In the genomic region with DNA sequence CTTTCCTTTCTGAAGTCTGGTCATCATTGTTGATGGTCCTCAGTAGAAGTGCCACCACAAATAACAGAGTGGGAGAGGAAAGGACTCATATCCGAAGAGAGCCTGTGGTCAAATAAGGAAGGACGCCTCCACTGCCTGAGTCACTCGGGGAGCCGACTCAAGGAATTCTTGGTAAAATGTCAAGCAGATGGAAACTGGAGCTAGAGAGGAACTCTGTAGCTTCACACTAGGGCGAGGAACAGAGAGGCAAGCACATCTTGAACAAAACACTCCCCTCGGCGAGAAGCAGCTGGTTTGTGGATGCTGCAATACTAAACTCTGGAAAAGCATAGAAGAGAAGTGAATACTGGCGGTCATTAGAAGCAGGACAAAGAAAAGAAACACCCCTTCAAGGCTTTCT, we compare ENCODE assay signal across 17 mouse cellular contexts.
DNase-seq lines count a peak whose midpoint lies in the region; ATAC-seq lines count a peak whose summit lies in the region.
"Had no signal": no experiment of that assay in that cellular context is flagged by ENCODE, and none has a peak within 500 bp of the region (broad histone marks: within the 10 kb centered on the region; RNA-seq: fewer than 3 reads in every experiment).

No protein-coding gene starts in this region.

- H3K4me1 ChIP-seq in heart, embryonic 11.5 days (ENCODE audit: control insufficient read depth, insufficient read depth, low read length) = no peaks in the 10 kb centered on the region
- no peaks in the 10 kb centered on the region for H3K4me1 ChIP-seq in forebrain, embryonic 16.5 days (replicated peaks; ENCODE audit: control insufficient read depth, insufficient read depth, low read length)
- H3K4me1 ChIP-seq: hindbrain, embryonic 13.5 days; lung, embryonic 15.5 days; midbrain, embryonic 12.5 days; neural tube, embryonic 12.5 days had no signal

- ATAC-seq in heart, embryonic 11.5 days (replicated peaks; ENCODE audit: insufficient number of reproducible peaks, low FRiP score, low TSS enrichment) = no peak
- no peak for ATAC-seq in forebrain, embryonic 16.5 days

- no peak overlapping the region for H3K27ac ChIP-seq in heart, embryonic 11.5 days (ENCODE audit: low read depth, low read length)
- H3K27ac ChIP-seq in forebrain, embryonic 16.5 days (ENCODE audit: low read length) = no peak overlapping the region
- H3K27ac ChIP-seq: hindbrain, embryonic 13.5 days; lung, embryonic 15.5 days; midbrain, embryonic 12.5 days; neural tube, embryonic 12.5 days had no signal

- H3K4me2 ChIP-seq in heart, embryonic 11.5 days = no peak overlapping the region
- no peak overlapping the region for H3K4me2 ChIP-seq in forebrain, embryonic 16.5 days (ENCODE audit: low read length)
- H3K4me2 ChIP-seq: hindbrain, embryonic 13.5 days; lung, embryonic 15.5 days; midbrain, embryonic 12.5 days; neural tube, embryonic 12.5 days had no signal

- no peak overlapping the region for H3K9ac ChIP-seq in heart, embryonic 11.5 days (ENCODE audit: low read depth, low read length)
- no peak overlapping the region for H3K9ac ChIP-seq in forebrain, embryonic 16.5 days (replicated peaks; ENCODE audit: low read depth, low read length)
- H3K9ac ChIP-seq: hindbrain, embryonic 13.5 days; lung, embryonic 15.5 days; midbrain, embryonic 12.5 days; neural tube, embryonic 12.5 days had no signal

- DNase-seq in heart, adult 11 months = peak; percentile 97
- peak; percentile 62 to 68 for DNase-seq in right cerebral cortex, adult 2 months (ENCODE audit: low spot score in 2 of 2)
- DNase-seq in right cerebral cortex, postnatal 14 days = no peak
- DNase-seq in left cerebral cortex, adult 18-20 months (ENCODE audit: low spot score in 2 of 2) = peak; percentile 67 to 74
- peak; percentile 90 for DNase-seq in telencephalon, adult 2 months (ENCODE audit: low read depth, low spot score)
- DNase-seq in embryo, embryonic 9.5 days (ENCODE audit: extremely low spot score) = no peak
- DNase-seq: B cell, adult 2 months; cerebellum, adult 11-12 months; kidney, adult 18-20 months; thymus, postnatal 36 days had no signal

- 91% methylated on average over 8 of the region's 8 CpGs for WGBS in heart, embryonic 11.5 days (ENCODE audit: insufficient replicate concordance)
- 93% methylated on average over 8 of the region's 8 CpGs for WGBS in forebrain, embryonic 16.5 days

- no peaks in the 10 kb centered on the region for H3K27me3 ChIP-seq in heart, embryonic 11.5 days (ENCODE audit: control insufficient read depth, insufficient read depth, low read length)
- no peaks in the 10 kb centered on the region for H3K27me3 ChIP-seq in forebrain, embryonic 16.5 days (replicated peaks; ENCODE audit: control insufficient read depth, insufficient read depth, low read length)
- H3K27me3 ChIP-seq: hindbrain, embryonic 13.5 days; lung, embryonic 15.5 days; midbrain, embryonic 12.5 days; neural tube, embryonic 12.5 days had no signal

- no peak overlapping the region for H3K4me3 ChIP-seq in heart, embryonic 11.5 days (ENCODE audit: low read depth, low read length)
- H3K4me3 ChIP-seq in forebrain, embryonic 16.5 days (replicated peaks; ENCODE audit: low read length) = no peak overlapping the region
- H3K4me3 ChIP-seq: erythroblast, embryonic 14.5 days; hindbrain, embryonic 13.5 days; lung, embryonic 15.5 days; midbrain, embryonic 12.5 days; neural tube, embryonic 12.5 days had no signal

- no peaks in the 10 kb centered on the region; the same call in 1 of the 2 replicates for H3K36me3 ChIP-seq in heart, embryonic 11.5 days (ENCODE audit: control insufficient read depth, insufficient read depth, low read length)
- H3K36me3 ChIP-seq in forebrain, embryonic 16.5 days (ENCODE audit: control insufficient read depth, insufficient read depth) = no peaks in the 10 kb centered on the region
- H3K36me3 ChIP-seq: hindbrain, embryonic 13.5 days; midbrain, embryonic 12.5 days; neural tube, embryonic 12.5 days had no signal

- H3K9me3 ChIP-seq in heart, embryonic 11.5 days (replicated peaks; ENCODE audit: control insufficient read depth, low read length) = no peaks in the 10 kb centered on the region
- no peaks in the 10 kb centered on the region for H3K9me3 ChIP-seq in forebrain, embryonic 16.5 days (ENCODE audit: control insufficient read depth, low read length)
- H3K9me3 ChIP-seq: hindbrain, embryonic 13.5 days; lung, embryonic 15.5 days; midbrain, embryonic 12.5 days; neural tube, embryonic 12.5 days had no signal

Comparison
In these comparisons a context has a peak if more than half of its experiments do, and no peak if none do; other contexts are left out.
1. DNase-seq: peak in heart, adult 11 months (single experiment), right cerebral cortex, adult 2 months (2 of 2), left cerebral cortex, adult 18-20 months (2 of 2) and telencephalon, adult 2 months (single experiment); none in right cerebral cortex, postnatal 14 days (single experiment) and embryo, embryonic 9.5 days (single experiment).